Mouse (Mus musculus) kidney, adult 2 months (tissue): ENCODE results near the gene Strn4. TPM values are rescaled to one million over a fixed set of nuclear protein-coding genes. Genes with fewer than 3 reads are reported as not detected.

ENCODE experiments used
- DNase-seq: peaks from one replicate; pipeline ENCODE4 v3.0.0; 2021
- H3K27ac ChIP-seq: fragments of 200-500 bp; 2 replicates; pipeline ENCODE4 v1.5.1; 2012; ENCODE audit warnings: low read depth, low read length, control low read depth, inconsistent platforms; ENCODE audit not compliant: insufficient read depth
- H3K27me3 ChIP-seq: fragments of 200-500 bp; replicated peaks from 2 replicates; pipeline ENCODE4 v1.6.1; 2012; ENCODE audit warnings: mild to moderate bottlenecking, moderate library complexity, low read length, inconsistent platforms; ENCODE audit not compliant: control insufficient read depth, insufficient read depth
- H3K36me3 ChIP-seq: fragments of 200-500 bp; 2 replicates; pipeline ENCODE4 v1.6.1; 2012; ENCODE audit warnings: mild to moderate bottlenecking, moderate library complexity, low read length, inconsistent platforms; ENCODE audit not compliant: control insufficient read depth, insufficient read depth
- H3K4me1 ChIP-seq: fragments of 200-500 bp; 2 replicates; pipeline ENCODE4 v1.6.1; 2011; ENCODE audit warnings: low read length; ENCODE audit not compliant: control insufficient read depth, insufficient read depth
- H3K4me3 ChIP-seq: fragments of 200-500 bp; 2 replicates; pipeline ENCODE4 v1.5.1; 2011; ENCODE audit warnings: mild to moderate bottlenecking, low read depth, low read length, control low read depth; ENCODE audit not compliant: insufficient read depth
- CTCF ChIP-seq: fragments of 200-500 bp; conservative IDR thresholded peaks from 2 replicates; pipeline ENCODE4 v1.5.1; 2011; ENCODE audit warnings: low read depth, mild to moderate bottlenecking, control low read depth, low read length, moderate library complexity, mixed read lengths; ENCODE audit not compliant: insufficient read depth, insufficient read length
- POLR2A ChIP-seq: fragments of 200-500 bp; IDR thresholded peaks from one replicate; pipeline ENCODE4 v1.6.1; 2011; ENCODE audit warnings: low read depth, low read length, control low read depth
- WGBS: fragments of 180-500 bp; shearing (Covaris S2); methylation state at CpG from one replicate; pipeline ENCODE4 v1.1.7; 2018; 5-methylcytosine and 5-hydroxymethylcytosine counted together
- polyA plus RNA-seq: library from polyadenylated mRNA; depleted of rRNA; stranded (reverse); fragments of >200 nt; gene quantifications from 2 replicates; pipeline ENCODE4 v1.2.3, GENCODE M21; 2012; rRNA removed

Strn4 gene
- polyA plus RNA-seq: 94.4 and 116 TPM in 2 replicates

- peaks cover 11% of the 10 kb centered on the region; the same call in 1 of the 2 replicates for H3K4me1 ChIP-seq
Observed at GRCm38 (mm10) chr7:16815351-16815941, at the start of gene Strn4. Strn4 (plus strand) TSS chr7:16815889.

GRCm38 (mm10) chr7:16766443-16766842, 49.2 kb upstream of the Strn4 start:
- WGBS: 81% methylated on average over 2 of the region's 2 CpGs
- H3K4me1 ChIP-seq: no peaks in the 10 kb centered on the region
- H3K27me3 ChIP-seq: no peaks in the 10 kb centered on the region
- no peak overlapping the region for H3K4me3 ChIP-seq
- H3K27ac ChIP-seq: no peak overlapping the region
- TF ChIP-seq POLR2A (no peak), CTCF (no peak)
- no peak for DNase-seq
- no peaks in the 10 kb centered on the region for H3K36me3 ChIP-seq

More at GRCm38 (mm10) chr7:16815351-16815941, at the start of gene Strn4:
- DNase-seq: no peak
- Histone ChIP-seq H3K27ac (peak within 1 kb of the TSS; percentile 92), H3K27me3 (no peaks in the 10 kb centered on the region), H3K36me3 (no peaks in the 10 kb centered on the region), H3K4me3 (peak within 1 kb of the TSS; percentile 100)
- TF ChIP-seq CTCF (no peak), POLR2A (no peak)
- WGBS: 0% methylated on average over 1 of the region's 1 CpGs

GRCm38 (mm10) chr7:16775888-16776287, 39.8 kb upstream of the Strn4 start:
- peak; percentile 58 for DNase-seq
- H3K4me3 ChIP-seq: no peak overlapping the region
- 43% methylated on average over 5 of the region's 5 CpGs for WGBS
- no peaks in the 10 kb centered on the region for H3K36me3 ChIP-seq
- H3K27me3 ChIP-seq: no peaks in the 10 kb centered on the region
- TF ChIP-seq POLR2A (no peak), CTCF (no peak)
- peaks cover 3% of the 10 kb centered on the region; the same call in 1 of the 2 replicates for H3K4me1 ChIP-seq
- H3K27ac ChIP-seq: 0 out of 2 replicates have a peak overlapping the region, but pooled peaks have one; percentile 27

GRCm38 (mm10) chr7:16780076-16780475, 35.6 kb upstream of the Strn4 start:
- H3K27ac ChIP-seq: peak overlapping the region; percentile 75

GRCm38 (mm10) chr7:16780825-16781554, 34.7 kb upstream of the Strn4 start, which contains the start of gene Slc1a5:
Slc1a5 (plus strand) TSS chr7:16781340.
- Histone ChIP-seq H3K27ac (peak within 1 kb of the TSS; percentile 75), H3K4me3 (peak within 1 kb of the TSS; percentile 76), H3K27me3 (no peaks in the 10 kb centered on the region), H3K36me3 (no peaks in the 10 kb centered on the region), H3K4me1 (peaks cover 10% of the 10 kb centered on the region; the same call in 1 of the 2 replicates)
- peak; percentile 96 for DNase-seq
- WGBS: 4% methylated on average over 34 of the region's 34 CpGs
- peak; percentile 96 for TF ChIP-seq POLR2A
- TF ChIP-seq CTCF: no peak

More at GRCm38 (mm10) chr7:16780076-16780475, 35.6 kb upstream of the Strn4 start:
- peak; percentile 80 for DNase-seq
- Histone ChIP-seq H3K27me3 (no peaks in the 10 kb centered on the region), H3K4me1 (peaks cover 10% of the 10 kb centered on the region; the same call in 1 of the 2 replicates), H3K4me3 (no peak overlapping the region), H3K36me3 (no peaks in the 10 kb centered on the region)
- TF ChIP-seq CTCF (no peak), POLR2A (no peak)
- 27% methylated on average over 5 of the region's 5 CpGs for WGBS

GRCm38 (mm10) chr7:16781555-16781815, 34.2 kb upstream of the Strn4 start:
- Histone ChIP-seq H3K27ac (peak overlapping the region; percentile 32), H3K27me3 (no peaks in the 10 kb centered on the region), H3K36me3 (no peaks in the 10 kb centered on the region), H3K4me1 (peaks cover 10% of the 10 kb centered on the region; the same call in 1 of the 2 replicates), H3K4me3 (peak overlapping the region; percentile 76)
- no peak for DNase-seq
- under 1% methylated on average over 10 of the region's 10 CpGs for WGBS
- TF ChIP-seq CTCF (no peak), POLR2A (no peak)
